Mouse (Mus musculus): ENCODE measurements around the gene Tmem232. TPM values are rescaled to one million over a fixed set of nuclear protein-coding genes. Genes with fewer than 3 reads are reported as not detected.
A peak's percentile ranks its signal among the peaks of the same experiment; 100 is the strongest.

The Tmem232 gene
- not detected in 2 replicates for total RNA-seq (2012; rRNA removed)
- not detected in 2 replicates for total RNA-seq (2014; rRNA removed)
- polyA plus RNA-seq (2012; ENCODE audit: insufficient read length, low read depth) = 0.16 TPM in 1 of 2 replicates, not detected in the other

- 0 out of 2 replicates have a peak within 1 kb of the TSS, but pooled peaks have one; percentile 6 for H3K9ac ChIP-seq (ENCODE audit: insufficient read depth, low read depth)
- in situ Hi-C loops (cut with MboI; ENCODE audit: low pct_ligation_motif_present, low pct_unique_long_range_greater_than_20kb, low sequenced_read_pairs) (no loop called here), dilution Hi-C loops (cut with MboI; ENCODE audit: extremely low pct_ligation_motif_present, extremely low pct_unique_long_range_greater_than_20kb, low sequenced_read_pairs) (no loop called here)
- H3K79me2 ChIP-seq (replicated peaks; ENCODE audit: control insufficient read depth, extremely low read depth, insufficient read depth, poor library complexity, severe bottlenecking) = no peaks in the 10 kb centered on the region
- peak within 1 kb of the TSS; percentile 92 for H3K4me2 ChIP-seq (ENCODE audit: insufficient read depth, low read depth, poor library complexity, severe bottlenecking)
- DNase-seq (ENCODE audit: extremely low read depth) = peak; percentile 30
- peak within 1 kb of the TSS in 1 of 3 experiments; percentile 25 for H3K4me3 ChIP-seq (replicated peaks in 1 of 3; ENCODE audit: low read depth in 2 of 3, low read length in 2 of 3, poor library complexity in 1 of 3)
- H3K4me1 ChIP-seq (ENCODE audit: control insufficient read depth in 1 of 2, insufficient read depth in 2 of 2) = peaks cover 0 to 2% of the 10 kb centered on the region in 2 experiments; a peak in 1 of 4 replicates
- H3K27me3 ChIP-seq (replicated peaks) = no peaks in the 10 kb centered on the region
- H3K27ac ChIP-seq (ENCODE audit: insufficient read depth, low read depth) = no peak within 1 kb of the TSS
- no peaks in the 10 kb centered on the region for H3K36me3 ChIP-seq (replicated peaks in 1 of 2; ENCODE audit: control insufficient read depth in 1 of 2, insufficient read depth in 1 of 2, low read length in 1 of 2)
- TF ChIP-seq USF1 (IDR thresholded peaks at IDR 0.05; ENCODE audit: low read depth, low read length) (no peak), RAD21 (IDR thresholded peaks at IDR 0.05; ENCODE audit: low read depth, low read length) (peak; percentile 4), CTCF (conservative IDR thresholded peaks at IDR 0.05 in 1 of 2, IDR thresholded peaks at IDR 0.05 in 1 of 2; ENCODE audit: low read depth in 2 of 2, low read length in 2 of 2) (peak; percentile 66 to 70), MYC (IDR thresholded peaks at IDR 0.05; ENCODE audit: low read depth, low read length) (no peak), JUN (IDR thresholded peaks at IDR 0.05; ENCODE audit: insufficient read depth, low read depth, low read length) (no peak), SMC3 (IDR thresholded peaks at IDR 0.05; ENCODE audit: low read depth, low read length) (peak; percentile 48)
- H3K9me3 ChIP-seq (replicated peaks; ENCODE audit: low read length) = no peaks in the 10 kb centered on the region
Observed at GRCm38 (mm10) chr17:65540441-65541272, at the start of gene Tmem232. Tmem232 (minus strand) TSS chr17:65540782.

DNA sequence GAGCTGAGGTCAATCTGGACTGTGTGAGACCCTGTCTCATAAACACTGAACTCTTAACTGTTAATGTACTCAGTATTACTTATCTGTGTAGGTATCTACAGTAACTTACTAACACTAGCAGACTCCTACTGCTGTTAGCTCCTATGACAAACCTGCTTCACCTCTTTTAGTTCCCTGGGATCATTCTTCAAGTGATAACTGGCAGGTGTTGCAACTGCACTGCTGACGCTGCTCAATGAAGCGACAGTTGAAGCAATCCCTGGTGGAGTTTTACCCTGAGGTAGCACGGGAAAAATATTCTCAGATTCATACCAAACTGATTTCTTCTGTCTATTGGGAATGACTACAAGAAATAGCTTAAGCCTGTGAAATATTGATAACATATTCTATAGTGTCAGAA lies 46.3 kb upstream of the Tmem232 start:
- no peaks in the 10 kb centered on the region for H3K9me3 ChIP-seq (replicated peaks; ENCODE audit: low read length)
- H3K27me3 ChIP-seq (replicated peaks) = no peaks in the 10 kb centered on the region
- DNase-seq (ENCODE audit: extremely low read depth) = no peak
- TF ChIP-seq PAX5 (IDR thresholded peaks at IDR 0.05; ENCODE audit: low read length) (no peak), EP300 (IDR thresholded peaks at IDR 0.05; ENCODE audit: low read length) (no peak), NRF1 (IDR thresholded peaks at IDR 0.05; ENCODE audit: low read depth, low read length) (no peak), MYC (IDR thresholded peaks at IDR 0.05; ENCODE audit: low read depth, low read length) (no peak), JUN (IDR thresholded peaks at IDR 0.05; ENCODE audit: insufficient read depth, low read depth, low read length) (no peak), MAZ (IDR thresholded peaks at IDR 0.05; ENCODE audit: low read depth, low read length) (no peak), IRF4 (IDR thresholded peaks at IDR 0.05; ENCODE audit: low read depth, low read length) (no peak), RAD21 (IDR thresholded peaks at IDR 0.05; ENCODE audit: low read depth, low read length) (no peak), HCFC1 (IDR thresholded peaks at IDR 0.05; ENCODE audit: low read depth, low read length) (no peak), RCOR1 (conservative IDR thresholded peaks at IDR 0.05; ENCODE audit: low read depth, low read length) (no peak), ETS1 (conservative IDR thresholded peaks at IDR 0.05; ENCODE audit: low read depth, low read length) (no peak), MAX (IDR thresholded peaks at IDR 0.05; ENCODE audit: low read length) (no peak), GABPA (IDR thresholded peaks at IDR 0.05; ENCODE audit: insufficient replicate concordance, low read depth, low read length) (no peak)
- no peak overlapping the region for H3K4me2 ChIP-seq (ENCODE audit: insufficient read depth, low read depth, poor library complexity, severe bottlenecking)
- no peak overlapping the region for H3K27ac ChIP-seq (ENCODE audit: insufficient read depth, low read depth)
- dilution Hi-C loops (cut with MboI; ENCODE audit: extremely low pct_ligation_motif_present, extremely low pct_unique_long_range_greater_than_20kb, low sequenced_read_pairs) (no loop called here), in situ Hi-C loops (cut with MboI; ENCODE audit: low pct_ligation_motif_present, low pct_unique_long_range_greater_than_20kb, low sequenced_read_pairs) (no loop called here)
- no peak overlapping the region for H3K9ac ChIP-seq (ENCODE audit: insufficient read depth, low read depth)
- peaks cover 18% of the 10 kb centered on the region for H3K79me2 ChIP-seq (replicated peaks; ENCODE audit: control insufficient read depth, extremely low read depth, insufficient read depth, poor library complexity, severe bottlenecking)
- no peaks in the 10 kb centered on the region for H3K4me1 ChIP-seq (ENCODE audit: control insufficient read depth in 1 of 2, insufficient read depth in 2 of 2)
- no peak overlapping the region for H3K4me3 ChIP-seq (replicated peaks in 1 of 3; ENCODE audit: low read depth in 2 of 3, low read length in 2 of 3, poor library complexity in 1 of 3)
- H3K36me3 ChIP-seq (replicated peaks in 1 of 2; ENCODE audit: control insufficient read depth in 1 of 2, insufficient read depth in 1 of 2, low read length in 1 of 2) = peaks cover 13 to 62% of the 10 kb centered on the region in 2 experiments

Data from CH12.LX (cell line).